Mouse (Mus musculus) E14TG2a.4 (cell line): ENCODE measurements at regions not wholly inside any gene's neighbourhood (a gene's known extent, or its start where the extent isn't known, plus 50 kb on each side); places are given as distances from the start of the nearest gene placed in this dataset.

Source experiments
- CTCF ChIP-seq: conservative IDR thresholded peaks from 2 replicates; pipeline ENCODE4 v1.5.1; 2014; ENCODE audit warnings: low read length
- NANOG ChIP-seq: IDR thresholded peaks from 2 replicates; pipeline ENCODE4 v1.6.1; 2014; ENCODE audit warnings: borderline replicate concordance, low read length, mixed read lengths

GRCm38 (mm10) chr16:58068654-58069271 is 314.2 kb upstream of the Col8a1 start:
- TF ChIP-seq NANOG, result no peak
- no peak for TF ChIP-seq CTCF
